In the genomic region with DNA sequence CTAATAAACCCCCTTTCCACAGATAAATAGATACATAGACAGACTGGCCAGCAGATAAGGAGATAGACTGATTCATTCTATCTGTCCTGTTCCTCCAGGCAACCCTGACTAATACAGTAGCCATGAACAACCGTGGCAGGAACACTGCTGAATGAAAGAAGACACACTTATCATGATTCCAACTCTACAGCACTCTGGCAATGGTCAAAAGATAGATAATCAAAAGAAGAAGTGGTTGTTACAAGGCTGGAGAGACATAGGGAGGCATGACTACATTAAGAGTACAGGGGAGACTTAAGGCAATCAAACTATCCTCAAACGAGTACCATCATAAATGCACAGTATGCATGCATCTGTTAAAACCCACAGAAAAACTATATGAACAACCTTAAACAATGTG, we compare ENCODE assay signal across 19 mouse cellular contexts.
"Had no signal": no experiment of that assay in that cellular context is flagged by ENCODE, and none has a peak within 500 bp of the region (broad histone marks: within the 10 kb centered on the region; RNA-seq: fewer than 3 reads in every experiment).

No protein-coding gene starts in this region.

- H3K27me3 ChIP-seq: midbrain, embryonic 12.5 days; neural tube, embryonic 13.5 days; neural tube, embryonic 15.5 days had no signal

- H3K4me2 ChIP-seq: lung, embryonic 14.5 days; midbrain, embryonic 12.5 days; neural tube, embryonic 13.5 days; neural tube, embryonic 15.5 days had no signal

- H3K9me3 ChIP-seq: midbrain, embryonic 10.5 days; midbrain, embryonic 12.5 days; neural tube, embryonic 15.5 days had no signal

- DNase-seq: lung, adult 18-20 months; lung, embryonic 14.5 days; lung, postnatal 10 days; lung, postnatal 4 days; midbrain, embryonic 14.5 days; retina, postnatal 1 day; right cerebral cortex, adult 18-20 months; right cerebral cortex, postnatal 25 days; right cerebral cortex, postnatal 4 days; spleen, adult 18-20 months; thymus, adult 18-20 months; thymus, postnatal 14 days; thymus, postnatal 36 days had no signal

- ATAC-seq: midbrain, embryonic 16.5 days had no signal

- H3K27ac ChIP-seq: midbrain, embryonic 10.5 days; midbrain, embryonic 12.5 days; neural tube, embryonic 13.5 days; neural tube, embryonic 15.5 days had no signal

- H3K9ac ChIP-seq: lung, embryonic 14.5 days; midbrain, embryonic 12.5 days; neural tube, embryonic 13.5 days; neural tube, embryonic 15.5 days had no signal

- H3K4me3 ChIP-seq: midbrain, embryonic 10.5 days; midbrain, embryonic 12.5 days; myocyte; neural tube, embryonic 13.5 days; neural tube, embryonic 15.5 days had no signal
